Mouse (Mus musculus) heart, embryonic 11.5 days (tissue): ENCODE results near the gene Cphx3. TPM values are rescaled to one million over a fixed set of nuclear protein-coding genes. Genes with fewer than 3 reads are reported as not detected.
"Not testable (repeated sequence)": the region's sequence is repeated elsewhere in the genome, so short reads cannot be mapped to it uniquely, and the experiment has no call there.

Source experiments
- ATAC-seq: fragments of 200-750 bp; cut with Nextera tagmentation; replicated peaks from 2 replicates; pipeline ENCODE4 v1.8.0; 2017; ENCODE audit warnings: moderate library complexity; ENCODE audit not compliant: insufficient number of reproducible peaks, low FRiP score, low TSS enrichment
- H3K27ac ChIP-seq: fragments of 300-500 bp; sonication (generic); 2 replicates; pipeline ENCODE4 v1.5.1; 2014; ENCODE audit warnings: mild to moderate bottlenecking, low read depth, low read length
- H3K27me3 ChIP-seq: fragments of 300-500 bp; sonication (generic); 2 replicates; pipeline ENCODE4 v1.6.1; 2014; ENCODE audit warnings: mild to moderate bottlenecking, low read length, mixed read lengths; ENCODE audit not compliant: control insufficient read depth, insufficient read depth
- H3K36me3 ChIP-seq: fragments of 300-500 bp; sonication (generic); 2 replicates; pipeline ENCODE4 v1.6.1; 2014; ENCODE audit warnings: mild to moderate bottlenecking, low read length, moderate library complexity, mixed read lengths; ENCODE audit not compliant: control insufficient read depth, insufficient read depth
- H3K4me1 ChIP-seq: fragments of 300-500 bp; sonication (generic); 2 replicates; pipeline ENCODE4 v1.6.1; 2014; ENCODE audit warnings: low read length; ENCODE audit not compliant: control insufficient read depth, insufficient read depth
- H3K4me2 ChIP-seq: fragments of 300-500 bp; sonication (generic); 2 replicates; pipeline ENCODE4 v1.6.1; 2014; ENCODE audit warnings: mild to moderate bottlenecking, moderate library complexity
- H3K4me3 ChIP-seq: fragments of 300-500 bp; sonication (generic); 2 replicates; pipeline ENCODE4 v1.5.1; 2014; ENCODE audit warnings: low read depth, low read length
- H3K9ac ChIP-seq: fragments of 300-500 bp; sonication (generic); 2 replicates; pipeline ENCODE4 v1.6.1; 2014; ENCODE audit warnings: mild to moderate bottlenecking, low read depth, low read length, moderate library complexity
- H3K9me3 ChIP-seq: fragments of 300-500 bp; sonication (generic); replicated peaks from 2 replicates; pipeline ENCODE4 v1.6.1; 2016; ENCODE audit warnings: low read length; ENCODE audit not compliant: control insufficient read depth
- WGBS: fragments of 180-500 bp; shearing (Covaris S2); extraction: QIAGEN DNeasy Blood & Tissue Kit; methylation state at CpG from one replicate; pipeline ENCODE4 v1.1.7; 2014; ENCODE audit not compliant: insufficient replicate concordance; 5-methylcytosine and 5-hydroxymethylcytosine counted together
- polyA plus RNA-seq: library from polyadenylated mRNA; unstranded; fragments of >200 nt; fragmentation: Nextera tagmentation; extraction: Ambion mirVana; gene quantifications from 2 replicates; pipeline ENCODE4 v1.2.1, GENCODE M21; 2014

The Cphx3 gene
- polyA plus RNA-seq: not detected in 2 replicates

- not testable (repeated sequence) for H3K4me1 ChIP-seq, H3K9ac ChIP-seq, H3K27ac ChIP-seq, H3K27me3 ChIP-seq, H3K36me3 ChIP-seq, H3K9me3 ChIP-seq, H3K4me3 ChIP-seq, ATAC-seq, H3K4me2 ChIP-seq
- WGBS: no CpG with 5 or more reads among the region's 1 CpGs
Measured at GRCm38 (mm10) chr14:26081997-26082396, at the start of gene Cphx3. Cphx3 (plus strand) TSS chr14:26082297.

- H3K4me2 ChIP-seq, H3K27me3 ChIP-seq, H3K36me3 ChIP-seq, H3K27ac ChIP-seq, ATAC-seq, H3K4me1 ChIP-seq, H3K4me3 ChIP-seq, H3K9me3 ChIP-seq, H3K9ac ChIP-seq: not testable (repeated sequence)
- no CpG with 5 or more reads among the region's 3 CpGs for WGBS
Measured at GRCm38 (mm10) chr14:26034364-26034763, 47.7 kb upstream of the Cphx3 start.

- not testable (repeated sequence) for H3K4me3 ChIP-seq, H3K9me3 ChIP-seq, H3K36me3 ChIP-seq, H3K4me2 ChIP-seq, H3K27ac ChIP-seq, H3K9ac ChIP-seq, ATAC-seq, H3K4me1 ChIP-seq, H3K27me3 ChIP-seq
- WGBS: no CpG with 5 or more reads among the region's 6 CpGs
Measured at GRCm38 (mm10) chr14:26035439-26035838, 46.7 kb upstream of the Cphx3 start.

GRCm38 (mm10) chr14:26042611-26043010, 39.5 kb upstream of the Cphx3 start, which contains the start of gene Gm9780:
Gm9780 (minus strand) TSS chr14:26042711.
- H3K9me3 ChIP-seq, H3K4me3 ChIP-seq, H3K4me2 ChIP-seq, H3K36me3 ChIP-seq, H3K9ac ChIP-seq, H3K27me3 ChIP-seq, H3K4me1 ChIP-seq, ATAC-seq, H3K27ac ChIP-seq: not testable (repeated sequence)
- WGBS: no CpG with 5 or more reads among the region's 26 CpGs

- H3K27me3 ChIP-seq, H3K9ac ChIP-seq, H3K9me3 ChIP-seq, H3K4me1 ChIP-seq, H3K27ac ChIP-seq, H3K4me2 ChIP-seq, H3K4me3 ChIP-seq, ATAC-seq, H3K36me3 ChIP-seq: not testable (repeated sequence)
- no CpG with 5 or more reads among the region's 5 CpGs for WGBS
Measured at GRCm38 (mm10) chr14:26045007-26045406, 37.1 kb upstream of the Cphx3 start.

- not testable (repeated sequence) for H3K4me1 ChIP-seq, H3K4me3 ChIP-seq, H3K9ac ChIP-seq, H3K9me3 ChIP-seq, H3K36me3 ChIP-seq, H3K27me3 ChIP-seq, H3K27ac ChIP-seq, H3K4me2 ChIP-seq, ATAC-seq
- no CpG with 5 or more reads among the region's 8 CpGs for WGBS
Measured at GRCm38 (mm10) chr14:26047026-26047425, 35.1 kb upstream of the Cphx3 start.

- not testable (repeated sequence) for ATAC-seq, H3K27me3 ChIP-seq, H3K9ac ChIP-seq, H3K36me3 ChIP-seq, H3K9me3 ChIP-seq, H3K4me2 ChIP-seq, H3K4me3 ChIP-seq, H3K27ac ChIP-seq, H3K4me1 ChIP-seq
- no CpG with 5 or more reads among the region's 9 CpGs for WGBS
Measured at GRCm38 (mm10) chr14:26048767-26049166, 33.3 kb upstream of the Cphx3 start.

GRCm38 (mm10) chr14:26058184-26058583, 23.9 kb upstream of the Cphx3 start:
- ATAC-seq, H3K4me3 ChIP-seq, H3K4me2 ChIP-seq, H3K27me3 ChIP-seq, H3K9ac ChIP-seq, H3K36me3 ChIP-seq, H3K9me3 ChIP-seq, H3K27ac ChIP-seq, H3K4me1 ChIP-seq: not testable (repeated sequence)
- WGBS: no CpG with 5 or more reads among the region's 3 CpGs

- H3K9me3 ChIP-seq, H3K27ac ChIP-seq, ATAC-seq, H3K9ac ChIP-seq, H3K4me2 ChIP-seq, H3K36me3 ChIP-seq, H3K27me3 ChIP-seq, H3K4me3 ChIP-seq, H3K4me1 ChIP-seq: not testable (repeated sequence)
- no CpG with 5 or more reads among the region's 6 CpGs for WGBS
Measured at GRCm38 (mm10) chr14:26059362-26059761, 22.7 kb upstream of the Cphx3 start.
